Comparison of ENCODE assay signal across 8 mouse cellular contexts in genomic region chr14:79482251-79482661, GRCm38 (mm10). TPM values are rescaled to one million over a fixed set of nuclear protein-coding genes. Genes with fewer than 3 reads are reported as not detected.
DNase-seq lines count a peak whose midpoint lies in the region; ATAC-seq lines count a peak whose summit lies in the region.

No protein-coding gene starts in this region.

- under 1% methylated on average over 11 of the region's 11 CpGs for WGBS in heart, embryonic 16.5 days

- peak; percentile 65 for DNase-seq in adrenal gland, adult 2 months
- DNase-seq in adrenal gland, postnatal 25 days = no peak
- peak; percentile 65 for DNase-seq in A20 (ENCODE audit: low read depth, low spot score)
- peak; percentile 69 for DNase-seq in embryo, embryonic 11 days
- DNase-seq in kidney, postnatal 4 days = peak; percentile 39 to 65
- peak; percentile 72 for DNase-seq in lung, postnatal 36 days
- peak; percentile 58 for DNase-seq in testis, postnatal 14 days (ENCODE audit: low spot score)

- H3K4me1 ChIP-seq in heart, embryonic 16.5 days (ENCODE audit: control insufficient read depth, insufficient read depth, low read length) = peaks cover 40% of the 10 kb centered on the region

- H3K27ac ChIP-seq in heart, embryonic 16.5 days (ENCODE audit: low read length) = peak overlapping the region; percentile 100

- no peaks in the 10 kb centered on the region for H3K9me3 ChIP-seq in heart, embryonic 16.5 days (replicated peaks; ENCODE audit: control insufficient read depth, low read length)

- peaks cover 3% of the 10 kb centered on the region; the same call in 1 of the 2 replicates for H3K36me3 ChIP-seq in heart, embryonic 16.5 days (ENCODE audit: control insufficient read depth, insufficient read depth)

- H3K9ac ChIP-seq in heart, embryonic 16.5 days (ENCODE audit: low read length) = peak overlapping the region; percentile 99

- H3K4me2 ChIP-seq in heart, embryonic 16.5 days (ENCODE audit: low read depth, low read length) = peak overlapping the region; percentile 77

- no peaks in the 10 kb centered on the region for H3K27me3 ChIP-seq in heart, embryonic 16.5 days (ENCODE audit: control insufficient read depth, insufficient read depth, low read length)

- H3K4me3 ChIP-seq in heart, embryonic 16.5 days (ENCODE audit: low read length) = peak overlapping the region; percentile 98

- ATAC-seq in heart, embryonic 16.5 days (replicated peaks; ENCODE audit: extremely low read depth, insufficient read depth, low FRiP score) = no peak

RNA-seq across cellular contexts. Expression of gene Wbp4, which starts 0.9 kb away (rescaled TPM):
- total RNA-seq in adrenal gland, adult 2 months (2021) = 10 to 100 TPM; 37.9 to 41.6 TPM
- polyA plus RNA-seq in adrenal gland, adult 2 months (2012; rRNA removed) = 4.5 and 5.0 TPM in 2 replicates
- total RNA-seq in adrenal gland, postnatal 25 days (2021) = 39.5 and 45.8 TPM in 2 replicates
- polyA plus RNA-seq in heart, embryonic 16.5 days (2015; fragmentation: Nextera tagmentation; extraction: Ambion mirVana) = 26.8 and 27.6 TPM in 2 replicates

RNA-seq across cellular contexts. Expression of gene Elf1, which starts 1.3 kb away (rescaled TPM):
- 10 to 100 TPM; 18.0 to 26.6 TPM for total RNA-seq in adrenal gland, adult 2 months (2021)
- polyA plus RNA-seq in adrenal gland, adult 2 months (2012; rRNA removed) = 6.5 and 7.5 TPM in 2 replicates
- 20.8 and 27.7 TPM in 2 replicates for total RNA-seq in adrenal gland, postnatal 25 days (2021)
- polyA plus RNA-seq in heart, embryonic 16.5 days (2015; fragmentation: Nextera tagmentation; extraction: Ambion mirVana) = 9.9 and 12.3 TPM in 2 replicates

RNA-seq across cellular contexts. Expression of gene Kbtbd6, which starts 30.6 kb away (rescaled TPM):
- under 1 TPM; 0.12 to 0.28 TPM for total RNA-seq in adrenal gland, adult 2 months (2021)
- polyA plus RNA-seq in adrenal gland, adult 2 months (2012; rRNA removed) = 0.51 and 0.55 TPM in 2 replicates
- 0.21 and 0.52 TPM in 2 replicates for total RNA-seq in adrenal gland, postnatal 25 days (2021)
- polyA plus RNA-seq in heart, embryonic 16.5 days (2015; fragmentation: Nextera tagmentation; extraction: Ambion mirVana) = 1.9 and 2.6 TPM in 2 replicates

RNA-seq across cellular contexts. Expression of gene Kbtbd7, which starts 55.9 kb away (rescaled TPM):
- 1 to 10 TPM; 6.0 to 9.1 TPM for total RNA-seq in adrenal gland, adult 2 months (2021)
- polyA plus RNA-seq in adrenal gland, adult 2 months (2012; rRNA removed) = 4.7 and 6.1 TPM in 2 replicates
- 10.0 and 10.8 TPM in 2 replicates for total RNA-seq in adrenal gland, postnatal 25 days (2021)
- 8.0 and 8.2 TPM in 2 replicates for polyA plus RNA-seq in heart, embryonic 16.5 days (2015; fragmentation: Nextera tagmentation; extraction: Ambion mirVana)
